Mouse (Mus musculus): ENCODE results near the gene Ajm1. TPM values are rescaled to one million over a fixed set of nuclear protein-coding genes. Genes with fewer than 3 reads are reported as not detected.

The Ajm1 gene
- polyA plus RNA-seq, 1 experiment from 2014 or later: 0.21 TPM

DNA sequence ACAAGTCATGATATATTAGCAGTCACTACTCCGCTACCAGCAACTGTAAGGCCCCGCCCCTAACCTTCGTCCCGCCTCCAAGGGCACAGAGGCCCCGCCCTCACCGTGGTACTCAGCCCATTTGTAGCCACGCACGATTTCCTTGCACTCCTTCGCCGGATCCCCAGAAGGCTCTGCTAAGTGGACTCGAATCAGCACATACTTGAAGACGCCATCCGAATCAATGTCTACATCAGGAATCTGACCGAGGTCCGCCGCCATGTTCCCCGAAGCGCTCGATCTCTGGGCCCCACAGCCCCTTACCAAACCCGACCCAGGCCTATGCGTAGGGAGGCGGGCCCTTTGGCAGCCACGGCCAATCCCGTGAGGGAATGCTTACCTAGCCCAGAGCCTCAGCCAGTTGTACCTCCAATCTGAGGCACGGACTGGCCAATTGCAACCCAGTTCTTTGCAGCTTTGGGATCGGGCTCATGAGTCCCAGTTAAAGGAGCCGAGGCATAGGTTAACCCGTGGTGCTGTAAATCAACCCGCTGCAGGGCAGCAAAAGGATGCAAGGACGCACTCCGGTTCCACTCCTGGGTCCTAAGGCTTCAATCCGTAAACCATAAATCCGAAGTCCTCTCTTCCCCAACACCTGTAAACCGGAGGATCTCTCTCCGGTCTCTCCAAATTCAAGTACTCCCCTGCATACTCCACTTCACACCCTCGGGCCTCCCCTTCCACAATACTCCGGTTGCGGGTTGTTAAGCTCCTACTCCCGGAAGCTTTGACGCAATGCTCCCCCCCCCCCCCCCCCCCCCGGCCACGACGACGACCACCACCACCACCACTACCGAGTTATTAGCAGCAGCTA, 6.8 kb downstream of the Ajm1 start, which contains the start of the genes Mamdc4 and Phpt1:
Gene Mamdc4, minus strand, starts transcription at position 267 of the 853 bp plus-strand sequence.
Gene Phpt1, minus strand, starts transcription at position 646 of the 853 bp plus-strand sequence.
- Histone ChIP-seq H3K27me3 (peaks cover 41% of the 10 kb centered on the region), H3K4me3 (replicated peaks) (peak within 1 kb of the TSS; percentile 65), H3K4me1 (peaks cover 56% of the 10 kb centered on the region), H3K4me2 (peak within 1 kb of the TSS; percentile 90), H3K9ac (peak within 1 kb of the TSS; percentile 64), H3K36me3 (peaks cover 32% of the 10 kb centered on the region), H3K27ac (peak within 1 kb of the TSS; percentile 95), H3K9me3 (replicated peaks) (no peaks in the 10 kb centered on the region)
- WGBS: under 1% methylated on average over 43 of the region's 45 CpGs
- ATAC-seq (replicated peaks; ENCODE audit: low FRiP score): peak; percentile 98

GRCm38 (mm10) chr2:25574136-25574535, 7.4 kb downstream of the Ajm1 start:
- ATAC-seq (replicated peaks; ENCODE audit: low FRiP score): no peak
- peaks cover 34% of the 10 kb centered on the region for H3K27me3 ChIP-seq
- peak overlapping the region; percentile 65 for H3K4me3 ChIP-seq (replicated peaks)
- no peaks in the 10 kb centered on the region for H3K9me3 ChIP-seq (replicated peaks)
- peak overlapping the region; percentile 64 for H3K9ac ChIP-seq
- 11% methylated on average over 11 of the region's 11 CpGs for WGBS
- H3K36me3 ChIP-seq: peaks cover 39% of the 10 kb centered on the region
- peak overlapping the region; percentile 90 for H3K4me2 ChIP-seq
- H3K27ac ChIP-seq: peak overlapping the region; percentile 95
- H3K4me1 ChIP-seq: peaks cover 49% of the 10 kb centered on the region

DNA sequence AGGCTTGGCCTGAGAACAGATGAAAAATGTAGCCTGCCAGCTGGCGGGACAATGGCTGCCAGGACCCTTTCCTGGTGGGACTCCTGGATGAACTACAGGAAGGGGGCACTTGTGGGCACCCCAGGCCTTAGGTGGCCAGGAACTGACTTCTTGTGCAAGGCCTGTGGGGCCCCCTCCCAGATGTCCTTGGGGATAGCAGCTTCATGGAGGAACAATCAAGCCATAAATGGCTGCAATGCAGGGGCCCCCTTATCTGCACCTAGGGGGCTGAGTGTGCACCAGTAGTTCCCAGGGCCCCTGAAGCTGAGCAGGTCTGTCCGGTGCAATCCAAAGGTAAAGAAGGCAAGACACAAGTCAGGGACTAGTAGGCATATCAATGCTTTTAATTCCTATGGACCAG, 8.5 kb downstream of the Ajm1 start:
- H3K4me1 ChIP-seq: peaks cover 38% of the 10 kb centered on the region
- H3K9ac ChIP-seq: no peak overlapping the region
- no peak for ATAC-seq (replicated peaks; ENCODE audit: low FRiP score)
- 0 out of 2 replicates have a peak overlapping the region, but pooled peaks have one; percentile 65 for H3K4me3 ChIP-seq (replicated peaks)
- 76% methylated on average over 2 of the region's 2 CpGs for WGBS
- H3K27me3 ChIP-seq: peaks cover 23% of the 10 kb centered on the region
- peaks cover 50% of the 10 kb centered on the region for H3K36me3 ChIP-seq
- peak overlapping the region; percentile 90; the same call in 1 of the 2 replicates for H3K4me2 ChIP-seq
- H3K9me3 ChIP-seq (replicated peaks): no peaks in the 10 kb centered on the region
- no peak overlapping the region for H3K27ac ChIP-seq

DNA sequence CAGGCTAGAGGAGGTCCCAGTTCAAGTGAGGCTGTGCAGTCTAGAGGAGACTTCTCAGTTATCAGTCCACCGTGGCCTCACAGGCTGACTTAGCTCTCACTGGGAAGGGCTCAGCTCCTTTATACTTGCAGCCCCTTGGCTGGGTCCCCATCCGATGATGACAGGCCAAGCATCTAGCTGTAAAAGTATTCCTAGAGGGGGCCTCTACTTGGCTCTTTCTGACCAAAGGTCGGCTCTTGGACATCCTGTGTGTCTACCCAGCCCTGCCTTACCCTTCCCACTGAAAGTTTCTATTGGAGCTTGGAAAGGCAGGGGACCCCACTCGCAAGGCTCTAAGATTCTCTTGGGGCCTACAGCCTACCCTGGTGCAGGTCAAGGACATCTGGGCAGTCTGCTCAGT, 10.3 kb downstream of the Ajm1 start:
- ATAC-seq (replicated peaks; ENCODE audit: low FRiP score): no peak
- Histone ChIP-seq H3K36me3 (peaks cover 67% of the 10 kb centered on the region), H3K4me1 (peaks cover 25% of the 10 kb centered on the region), H3K4me3 (replicated peaks) (no peak overlapping the region), H3K27ac (no peak overlapping the region), H3K9ac (no peak overlapping the region), H3K27me3 (peaks cover 5% of the 10 kb centered on the region), H3K4me2 (no peak overlapping the region), H3K9me3 (replicated peaks) (no peaks in the 10 kb centered on the region)
- 90% methylated on average over 4 of the region's 4 CpGs for WGBS

DNA sequence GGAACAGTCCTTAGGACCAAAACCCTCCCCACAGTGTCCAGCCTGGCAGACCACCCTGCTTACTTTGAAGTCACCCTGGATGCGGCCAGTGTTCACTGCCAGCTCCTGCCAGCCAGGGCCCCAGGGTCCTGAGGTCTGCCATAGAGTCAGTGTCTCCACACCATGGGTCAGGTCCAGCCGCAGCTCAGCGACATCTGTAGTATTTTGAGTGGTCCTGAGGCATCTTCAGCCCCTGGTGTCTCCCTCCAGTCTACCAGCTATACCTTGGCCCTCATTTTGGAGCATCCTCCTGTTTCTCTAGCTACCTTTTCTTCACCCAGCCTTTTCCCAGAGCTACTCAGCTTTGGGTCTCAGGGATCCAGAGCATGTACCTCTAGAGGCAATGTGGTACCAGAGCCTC, 12.2 kb downstream of the Ajm1 start:
- no peak overlapping the region for H3K9ac ChIP-seq
- no peak for ATAC-seq (replicated peaks; ENCODE audit: low FRiP score)
- H3K27me3 ChIP-seq: no peaks in the 10 kb centered on the region
- no peak overlapping the region for H3K4me2 ChIP-seq
- peaks cover 86% of the 10 kb centered on the region for H3K36me3 ChIP-seq
- H3K4me3 ChIP-seq (replicated peaks): no peak overlapping the region
- no peaks in the 10 kb centered on the region for H3K9me3 ChIP-seq (replicated peaks)
- no peak overlapping the region for H3K27ac ChIP-seq
- peaks cover 15% of the 10 kb centered on the region for H3K4me1 ChIP-seq
- 88% methylated on average over 3 of the region's 3 CpGs for WGBS

DNA sequence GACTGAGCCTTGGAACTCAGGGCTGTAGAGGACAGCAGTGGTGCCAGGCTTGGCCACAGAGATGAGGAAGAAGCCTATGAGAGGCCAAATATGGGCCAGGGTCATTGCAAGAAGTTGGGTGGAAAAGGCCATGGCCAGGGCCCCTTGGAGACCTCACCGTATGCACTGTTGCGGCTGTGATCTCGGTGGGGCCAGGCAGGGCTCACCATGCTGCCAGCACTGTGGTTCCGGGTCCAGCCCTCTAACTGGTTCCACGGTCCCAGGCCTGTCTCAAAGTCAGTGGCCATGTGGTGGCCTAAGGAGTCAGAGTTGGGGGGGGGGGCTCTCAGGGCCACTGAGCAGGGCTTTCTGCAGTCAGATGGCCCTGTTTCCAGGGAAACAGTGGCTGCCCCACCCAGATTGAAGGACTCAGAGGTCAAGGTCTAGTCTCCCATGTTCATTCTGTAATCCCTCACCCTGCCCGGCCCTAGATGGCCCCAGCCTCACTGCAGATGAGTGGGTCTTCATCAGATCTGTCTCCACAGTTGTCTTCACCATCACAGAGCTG, 13.0 kb downstream of the Ajm1 start:
- H3K9me3 ChIP-seq (replicated peaks): no peaks in the 10 kb centered on the region
- no peak overlapping the region for H3K27ac ChIP-seq
- 88% methylated on average over 6 of the region's 6 CpGs for WGBS
- no peak overlapping the region for H3K9ac ChIP-seq
- no peak for ATAC-seq (replicated peaks; ENCODE audit: low FRiP score)
- H3K27me3 ChIP-seq: no peaks in the 10 kb centered on the region
- no peak overlapping the region for H3K4me3 ChIP-seq (replicated peaks)
- peaks cover 7% of the 10 kb centered on the region for H3K4me1 ChIP-seq
- H3K4me2 ChIP-seq: no peak overlapping the region
- H3K36me3 ChIP-seq: peaks cover 94% of the 10 kb centered on the region

DNA sequence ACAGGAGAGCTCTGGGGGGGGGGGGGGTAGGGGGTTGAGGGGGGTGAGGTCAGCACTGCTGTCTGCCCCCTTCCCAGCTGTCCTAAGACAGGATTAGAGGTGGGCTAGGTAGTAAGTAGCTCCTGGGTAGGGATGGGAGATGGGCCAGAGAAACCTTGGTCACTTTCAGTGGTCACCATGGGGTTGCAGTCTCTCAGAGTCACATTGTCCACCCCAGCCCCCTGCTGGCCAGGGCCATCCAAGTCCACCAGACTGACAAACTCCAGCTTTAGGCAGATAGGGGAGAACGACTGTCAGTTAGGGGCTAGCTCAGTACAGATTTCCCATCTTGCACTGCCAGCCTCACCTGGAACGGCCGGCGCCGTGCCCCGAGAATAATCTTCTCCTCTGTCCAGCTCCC, 15.0 kb downstream of the Ajm1 start:
- WGBS: 86% methylated on average over 6 of the region's 6 CpGs
- Histone ChIP-seq H3K4me2 (no peak overlapping the region), H3K9ac (no peak overlapping the region), H3K27ac (no peak overlapping the region), H3K4me3 (replicated peaks) (no peak overlapping the region), H3K9me3 (replicated peaks) (no peaks in the 10 kb centered on the region), H3K4me1 (no peaks in the 10 kb centered on the region), H3K36me3 (peaks cover 99% of the 10 kb centered on the region), H3K27me3 (no peaks in the 10 kb centered on the region)
- ATAC-seq (replicated peaks; ENCODE audit: low FRiP score): no peak

- 91% methylated on average over 8 of the region's 8 CpGs for WGBS
- Histone ChIP-seq H3K4me2 (no peak overlapping the region), H3K4me3 (replicated peaks) (no peak overlapping the region), H3K4me1 (no peaks in the 10 kb centered on the region), H3K9me3 (replicated peaks) (no peaks in the 10 kb centered on the region), H3K27ac (no peak overlapping the region), H3K36me3 (peaks cover 99% of the 10 kb centered on the region), H3K27me3 (no peaks in the 10 kb centered on the region), H3K9ac (no peak overlapping the region)
- no peak for ATAC-seq (replicated peaks; ENCODE audit: low FRiP score)
Observed at GRCm38 (mm10) chr2:25565741-25566140, 15.8 kb downstream of the Ajm1 start.

- no peak overlapping the region for H3K27ac ChIP-seq
- WGBS: 71% methylated on average over 9 of the region's 9 CpGs
Observed at GRCm38 (mm10) chr2:25561946-25562345, 19.6 kb downstream of the Ajm1 start.

GRCm38 (mm10) chr2:25560551-25560950, 21.0 kb downstream of the Ajm1 start:
- Histone ChIP-seq H3K4me1 (peaks cover 26% of the 10 kb centered on the region), H3K9me3 (replicated peaks) (no peaks in the 10 kb centered on the region), H3K27ac (no peak overlapping the region), H3K27me3 (no peaks in the 10 kb centered on the region), H3K9ac (no peak overlapping the region), H3K4me2 (no peak overlapping the region), H3K4me3 (replicated peaks) (no peak overlapping the region), H3K36me3 (peaks cover 58% of the 10 kb centered on the region)
- ATAC-seq (replicated peaks; ENCODE audit: low FRiP score): no peak
- 90% methylated on average over 8 of the region's 8 CpGs for WGBS

More at GRCm38 (mm10) chr2:25561946-25562345, 19.6 kb downstream of the Ajm1 start:
- Histone ChIP-seq H3K36me3 (peaks cover 71% of the 10 kb centered on the region), H3K9ac (no peak overlapping the region), H3K4me2 (no peak overlapping the region), H3K9me3 (replicated peaks) (no peaks in the 10 kb centered on the region), H3K4me3 (replicated peaks) (no peak overlapping the region), H3K27me3 (no peaks in the 10 kb centered on the region), H3K4me1 (peaks cover 18% of the 10 kb centered on the region)
- ATAC-seq (replicated peaks; ENCODE audit: low FRiP score): no peak

- Histone ChIP-seq H3K36me3 (peaks cover 40% of the 10 kb centered on the region), H3K9ac (peak overlapping the region; percentile 91), H3K27me3 (no peaks in the 10 kb centered on the region), H3K4me1 (peaks cover 26% of the 10 kb centered on the region), H3K27ac (no peak overlapping the region), H3K4me2 (peak overlapping the region; percentile 82), H3K4me3 (replicated peaks) (peak overlapping the region; percentile 86), H3K9me3 (replicated peaks) (no peaks in the 10 kb centered on the region)
- ATAC-seq (replicated peaks; ENCODE audit: low FRiP score): no peak
- 74% methylated on average over 6 of the region's 6 CpGs for WGBS
Observed at GRCm38 (mm10) chr2:25558774-25559173, 22.8 kb downstream of the Ajm1 start.

DNA sequence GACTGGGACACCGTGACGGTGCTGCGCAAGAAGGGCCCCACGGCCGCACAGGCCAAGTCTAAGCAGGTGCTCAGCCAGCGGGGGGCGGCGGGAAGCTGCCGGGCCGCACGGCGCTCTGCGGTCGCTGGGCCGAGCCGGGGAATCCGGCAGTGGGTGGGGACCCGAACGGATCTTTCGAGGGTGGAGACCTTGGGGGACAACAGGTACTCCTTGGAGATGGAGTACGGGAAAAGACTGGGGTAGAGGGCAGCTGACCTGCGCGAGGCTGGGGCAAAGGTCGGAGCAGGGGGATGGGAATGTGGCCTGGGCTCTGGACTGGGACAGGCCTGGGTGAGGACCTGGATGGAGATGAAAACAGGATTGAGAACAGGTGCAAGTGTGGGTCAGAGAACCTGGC, 23.6 kb downstream of the Ajm1 start:
- peaks cover 26% of the 10 kb centered on the region for H3K4me1 ChIP-seq
- ATAC-seq (replicated peaks; ENCODE audit: low FRiP score): no peak; the same call in 1 of the 2 replicates
- H3K9me3 ChIP-seq (replicated peaks): no peaks in the 10 kb centered on the region
- WGBS: under 1% methylated on average over 24 of the region's 24 CpGs
- peak overlapping the region; percentile 91 for H3K9ac ChIP-seq
- no peaks in the 10 kb centered on the region for H3K27me3 ChIP-seq
- peaks cover 32% of the 10 kb centered on the region for H3K36me3 ChIP-seq
- peak overlapping the region; percentile 85 for H3K27ac ChIP-seq
- peak overlapping the region; percentile 86 for H3K4me3 ChIP-seq (replicated peaks)
- H3K4me2 ChIP-seq: peak overlapping the region; percentile 82

Data from kidney, embryonic 15.5 days (tissue).